Mouse (Mus musculus) heart, postnatal 0 days (tissue): ENCODE results near the gene Ssr4. TPM values are rescaled to one million over a fixed set of nuclear protein-coding genes. Genes with fewer than 3 reads are reported as not detected.
A peak's percentile ranks its signal among the peaks of the same experiment; 100 is the strongest.
"Not testable (repeated sequence)": the region's sequence is repeated elsewhere in the genome, so short reads cannot be mapped to it uniquely, and the experiment has no call there.

Experiments
- ATAC-seq: fragments of 200-750 bp; cut with Nextera tagmentation; 2 replicates; pipeline ENCODE4 v1.8.0; 2017; ENCODE audit warnings: low read depth, moderate number of reproducible peaks, moderate library complexity; ENCODE audit not compliant: insufficient read depth
- DNase-seq: peaks from one replicate; pipeline ENCODE4 v3.0.0-alpha.2; 2016; ENCODE audit warnings: low spot score
- H3K27ac ChIP-seq: fragments of 300-500 bp; sonication (generic); 2 replicates; pipeline ENCODE4 v1.5.1; 2014; ENCODE audit warnings: low read depth, mild to moderate bottlenecking
- H3K27me3 ChIP-seq: fragments of 300-500 bp; sonication (generic); 2 replicates; pipeline ENCODE4 v1.6.1; 2014; ENCODE audit warnings: low read length, mixed read lengths; ENCODE audit not compliant: control insufficient read depth, insufficient read depth
- H3K36me3 ChIP-seq: fragments of 300-500 bp; sonication (generic); replicated peaks from 2 replicates; pipeline ENCODE4 v1.6.1; 2014; ENCODE audit warnings: low read length, mixed read lengths; ENCODE audit not compliant: control insufficient read depth, insufficient read depth
- H3K4me1 ChIP-seq: fragments of 300-500 bp; sonication (generic); 2 replicates; pipeline ENCODE4 v1.6.1; 2014; ENCODE audit warnings: antibody characterized with exemption; ENCODE audit not compliant: control insufficient read depth, insufficient read depth
- H3K4me2 ChIP-seq: fragments of 300-500 bp; sonication (generic); 2 replicates; pipeline ENCODE4 v1.6.1; 2014; ENCODE audit warnings: low read depth, mild to moderate bottlenecking, low read length, moderate library complexity
- H3K4me3 ChIP-seq: fragments of 300-500 bp; sonication (generic); 2 replicates; pipeline ENCODE4 v1.5.1; 2014; ENCODE audit warnings: low read depth, low read length
- H3K9ac ChIP-seq: fragments of 300-500 bp; sonication (generic); replicated peaks from 2 replicates; pipeline ENCODE4 v1.6.1; 2014; ENCODE audit warnings: low read depth, low read length, mixed read lengths
- H3K9me3 ChIP-seq: fragments of 300-500 bp; sonication (generic); replicated peaks from 2 replicates; pipeline ENCODE4 v1.6.1; 2016; ENCODE audit warnings: low read length; ENCODE audit not compliant: control insufficient read depth
- CTCF ChIP-seq: IDR thresholded peaks from 2 replicates; pipeline ENCODE4 v1.5.1; 2016; ENCODE audit warnings: antibody characterized with exemption, control low read depth, low read depth
- EP300 ChIP-seq: IDR thresholded peaks from 2 replicates; pipeline ENCODE4 v1.6.1; 2016; ENCODE audit warnings: antibody characterized with exemption, low read depth
- WGBS: fragments of 180-500 bp; shearing (Covaris S2); extraction: QIAGEN DNeasy Blood & Tissue Kit; methylation state at CpG from one replicate; pipeline ENCODE4 v1.1.7; 2014; 5-methylcytosine and 5-hydroxymethylcytosine counted together
- polyA plus RNA-seq: library from polyadenylated mRNA; unstranded; fragments of >200 nt; fragmentation: Nextera tagmentation; extraction: Ambion mirVana; gene quantifications from 2 replicates; pipeline ENCODE4 v1.2.1, GENCODE M21; 2015
- total RNA-seq: library from RNA; depleted of rRNA; stranded (reverse); fragments of >200 nt; gene quantifications from 2 replicates; pipeline ENCODE4 v1.2.3, GENCODE M21; 2014; ENCODE audit warnings: low replicate concordance; rRNA removed

Gene Ssr4
- total RNA-seq (122 and 146 TPM in 2 replicates), polyA plus RNA-seq (181 and 194 TPM in 2 replicates)

DNA sequence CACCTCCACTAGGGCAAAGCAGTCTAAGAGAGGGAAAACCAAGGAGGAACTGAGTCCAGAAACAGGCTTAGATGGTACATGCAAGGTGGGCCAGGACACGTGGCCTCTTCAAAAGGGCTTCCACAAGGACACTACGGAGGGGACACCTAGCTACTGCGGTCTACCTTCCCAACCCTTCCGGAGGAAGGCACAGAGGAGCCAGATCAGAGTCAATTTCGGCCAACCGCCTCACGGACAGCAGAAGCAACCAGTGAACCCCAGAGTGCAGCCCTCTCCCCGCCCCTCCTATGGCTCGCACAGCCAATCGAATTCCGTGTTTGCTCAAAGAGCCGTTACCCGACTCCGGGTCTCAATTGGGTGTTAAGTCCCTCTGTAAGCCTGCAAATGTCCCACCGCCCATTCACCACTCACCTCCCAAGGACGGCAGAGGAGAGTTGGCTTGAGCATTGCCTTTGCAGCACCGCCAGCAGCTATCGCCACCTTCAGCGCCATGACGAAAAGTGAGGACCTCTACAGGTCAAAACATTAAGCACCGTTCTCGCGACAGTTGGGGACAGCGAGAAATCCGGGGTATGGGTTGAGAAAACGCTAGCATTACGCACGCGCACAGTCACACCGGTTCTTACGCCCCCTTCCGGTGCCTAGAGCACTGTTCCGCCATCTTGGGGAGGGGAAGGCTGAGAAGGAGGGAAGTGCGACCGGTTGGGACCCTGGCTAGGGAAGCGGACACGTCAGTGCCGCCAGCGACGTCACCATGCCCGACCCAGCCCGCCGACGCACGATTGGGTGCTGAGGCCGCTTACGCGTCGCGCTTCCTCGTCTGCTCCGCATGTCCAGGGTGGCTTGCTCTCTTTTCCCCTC is at the start of gene Ssr4, which contains the start of gene Idh3g:
Ssr4 (plus strand) TSS at position 665 of the 861 bp plus-strand sequence.
Idh3g (minus strand) TSS at position 534 of the 861 bp plus-strand sequence.
- DNase-seq: peak; percentile 95
- 20% methylated on average over 50 of the region's 52 CpGs for WGBS
- peak; percentile 93 for ATAC-seq

GRCm38 (mm10) chrX:73738155-73738554 is 48.7 kb upstream of the Ssr4 start:
- H3K9me3 ChIP-seq: no peaks in the 10 kb centered on the region
- no peaks in the 10 kb centered on the region for H3K4me1 ChIP-seq
- 50% methylated on average over 1 of the region's 1 CpGs for WGBS
- no peak overlapping the region for H3K27ac ChIP-seq
- DNase-seq (no peak), ATAC-seq (no peak)
- H3K27me3 ChIP-seq: no peaks in the 10 kb centered on the region
- H3K9ac ChIP-seq: no peak overlapping the region
- TF ChIP-seq CTCF (no peak; the same call in 1 of the 2 replicates), EP300 (no peak)
- no peaks in the 10 kb centered on the region; the same call in none of the 2 replicates for H3K36me3 ChIP-seq
- H3K4me3 ChIP-seq: no peak overlapping the region
- H3K4me2 ChIP-seq: no peak overlapping the region

More for the DNA sequence above, at the start of gene Ssr4, which contains the start of gene Idh3g:
- no peaks in the 10 kb centered on the region for H3K9me3 ChIP-seq
- peak within 1 kb of the TSS; percentile 74 for H3K4me2 ChIP-seq
- peaks cover 12% of the 10 kb centered on the region; the same call in 1 of the 2 replicates for H3K36me3 ChIP-seq
- TF ChIP-seq EP300 (peak; percentile 88), CTCF (peak; percentile 38)
- peaks cover 10% of the 10 kb centered on the region; the same call in 1 of the 2 replicates for H3K4me1 ChIP-seq
- peak within 1 kb of the TSS; percentile 97 for H3K27ac ChIP-seq
- H3K4me3 ChIP-seq: peak within 1 kb of the TSS; percentile 58
- H3K9ac ChIP-seq: peak within 1 kb of the TSS; percentile 78
- no peaks in the 10 kb centered on the region for H3K27me3 ChIP-seq

DNA sequence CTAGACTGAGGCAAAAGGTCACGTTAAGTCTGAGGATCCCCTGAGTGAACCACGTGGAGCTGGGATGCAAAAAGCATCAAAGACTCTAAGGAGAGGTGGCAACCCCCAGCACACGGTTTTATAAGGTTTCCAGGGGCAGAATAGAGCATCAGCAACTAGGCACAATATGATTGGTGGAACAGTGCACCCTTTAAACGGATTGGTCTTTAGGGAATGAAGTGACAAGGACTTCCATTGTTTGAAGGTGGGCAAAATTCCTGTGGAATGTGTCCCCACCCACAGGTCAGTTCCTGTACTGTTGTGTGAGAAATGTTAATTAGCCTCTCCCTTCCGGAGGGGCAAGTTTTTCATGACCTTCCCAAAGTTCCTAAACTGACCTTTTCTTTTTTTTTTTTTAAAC is 47.7 kb upstream of the Ssr4 start:
- no peak overlapping the region for H3K4me3 ChIP-seq
- H3K9me3 ChIP-seq: no peaks in the 10 kb centered on the region
- no peak overlapping the region for H3K27ac ChIP-seq
- H3K36me3 ChIP-seq: no peaks in the 10 kb centered on the region; the same call in none of the 2 replicates
- ATAC-seq (no peak), DNase-seq (no peak)
- H3K27me3 ChIP-seq: no peaks in the 10 kb centered on the region
- no peak for TF ChIP-seq EP300
- no peak for TF ChIP-seq CTCF
- H3K4me2 ChIP-seq: no peak overlapping the region
- no peaks in the 10 kb centered on the region for H3K4me1 ChIP-seq
- no peak overlapping the region for H3K9ac ChIP-seq
- WGBS: 58% methylated on average over 5 of the region's 5 CpGs

- not testable (repeated sequence) for H3K4me2 ChIP-seq, H3K27ac ChIP-seq, DNase-seq, H3K9ac ChIP-seq, H3K9me3 ChIP-seq, H3K27me3 ChIP-seq, H3K36me3 ChIP-seq, ATAC-seq, H3K4me1 ChIP-seq, H3K4me3 ChIP-seq
- 87% methylated on average over 7 of the region's 7 CpGs for WGBS
These were observed 47.0 kb upstream of the Ssr4 start for GRCm38 (mm10) chrX:73739841-73740240.

DNA sequence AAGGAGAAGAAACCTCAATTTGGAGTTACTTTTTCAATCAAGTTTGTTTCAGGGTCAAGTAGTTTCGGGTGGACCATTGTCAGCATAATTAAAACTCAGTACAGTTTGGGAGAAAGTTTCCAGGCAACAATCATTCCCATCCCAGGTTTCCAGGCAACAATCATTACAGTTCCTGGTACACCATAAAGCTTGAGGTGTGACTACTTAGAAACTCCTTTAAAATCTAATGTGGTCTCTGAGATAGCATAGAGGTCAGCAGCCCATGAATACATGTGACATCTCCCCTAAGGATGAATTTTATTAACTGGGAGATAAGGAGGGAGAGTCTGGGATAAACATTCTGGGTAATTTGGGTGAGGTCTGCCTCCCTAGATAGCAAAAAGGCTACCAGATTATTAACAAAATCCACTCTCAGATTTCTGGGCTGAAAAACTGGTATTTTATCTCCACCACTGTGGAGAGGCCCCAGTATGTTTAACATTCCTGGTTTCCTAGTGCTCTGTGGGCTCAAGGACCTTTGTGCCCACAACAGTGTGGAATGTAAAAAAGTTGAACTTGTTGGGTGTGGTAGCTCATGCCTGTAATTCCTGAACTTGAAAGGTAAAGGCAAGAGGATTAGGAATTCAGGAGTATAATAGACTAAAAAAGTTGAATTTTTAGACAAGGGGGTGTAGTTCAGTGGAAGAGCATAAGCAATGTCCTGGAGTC is 41.9 kb upstream of the Ssr4 start:
- Histone ChIP-seq H3K27ac (no peak overlapping the region), H3K4me2 (no peak overlapping the region), H3K36me3 (no peaks in the 10 kb centered on the region), H3K9me3 (no peaks in the 10 kb centered on the region), H3K9ac (no peak overlapping the region), H3K27me3 (no peaks in the 10 kb centered on the region), H3K4me3 (no peak overlapping the region), H3K4me1 (no peaks in the 10 kb centered on the region)
- DNase-seq: no peak
- 40% methylated on average over 1 of the region's 1 CpGs for WGBS
- no peak for ATAC-seq
- TF ChIP-seq EP300 (no peak), CTCF (no peak)
